In the genomic region with DNA sequence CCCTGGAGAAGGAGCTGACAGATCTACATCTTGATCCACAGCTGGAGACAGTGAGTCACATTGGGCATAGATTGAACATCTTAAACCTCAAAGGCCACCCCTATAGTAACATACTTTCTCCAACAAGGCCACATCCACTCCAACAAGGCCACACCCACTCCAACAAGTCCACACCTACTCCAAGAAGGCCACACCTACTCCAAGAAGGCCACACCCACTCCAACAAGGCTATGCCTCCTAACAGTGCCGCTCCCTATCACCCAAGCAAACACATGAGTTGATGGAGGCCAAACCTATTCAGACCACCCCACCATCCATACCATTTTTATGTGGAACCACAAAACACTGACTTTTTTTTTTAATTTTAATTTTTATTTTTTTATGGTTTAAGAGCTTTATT, we compare ENCODE assay signal across 17 mouse cellular contexts.
"Had no signal": no experiment of that assay in that cellular context is flagged by ENCODE, and none has a peak within 500 bp of the region (broad histone marks: within the 10 kb centered on the region; RNA-seq: fewer than 3 reads in every experiment).

No protein-coding gene starts in this region.

- DNase-seq: kidney, adult 11 months; kidney, adult 8-10 months; kidney, postnatal 14 days; layer of hippocampus, postnatal 36 days; left cerebral cortex, postnatal 4 days; lung, adult 18-20 months; lung, postnatal 10 days; lung, postnatal 36 days; midbrain, embryonic 14.5 days; thymus, adult 18-20 months; thymus, postnatal 36 days had no signal

- H3K27ac ChIP-seq: left cerebral cortex, adult 2 months; limb, embryonic 12.5 days; limb, embryonic 15.5 days; liver, embryonic 14.5 days; lung, embryonic 15.5 days had no signal

- H3K27me3 ChIP-seq: limb, embryonic 12.5 days; limb, embryonic 15.5 days; lung, embryonic 15.5 days had no signal

- H3K4me2 ChIP-seq: limb, embryonic 12.5 days; limb, embryonic 15.5 days; lung, embryonic 15.5 days; midbrain, embryonic 11.5 days had no signal

- H3K9me3 ChIP-seq: limb, embryonic 12.5 days; limb, embryonic 15.5 days; lung, embryonic 15.5 days had no signal

- H3K9ac ChIP-seq: limb, embryonic 12.5 days; limb, embryonic 15.5 days; liver, embryonic 14.5 days; lung, embryonic 15.5 days had no signal

- H3K4me3 ChIP-seq: left cerebral cortex, adult 2 months; limb, embryonic 12.5 days; limb, embryonic 15.5 days; lung, embryonic 15.5 days had no signal
